Mouse (Mus musculus) heart, embryonic 16.5 days (tissue): ENCODE measurements around the gene Rnf130. TPM values are rescaled to one million over a fixed set of nuclear protein-coding genes. Genes with fewer than 3 reads are reported as not detected.

Source experiments
- ATAC-seq: fragments of 200-750 bp; cut with Nextera tagmentation; replicated peaks from 2 replicates; pipeline ENCODE4 v1.8.0; 2017; ENCODE audit warnings: moderate number of reproducible peaks; ENCODE audit not compliant: insufficient read depth, low FRiP score; ENCODE audit errors: extremely low read depth
- H3K27ac ChIP-seq: fragments of 300-500 bp; sonication (generic); 2 replicates; pipeline ENCODE4 v1.5.1; 2014; ENCODE audit warnings: mild to moderate bottlenecking, low read length, control low read depth, moderate library complexity
- H3K27me3 ChIP-seq: fragments of 300-500 bp; sonication (generic); 2 replicates; pipeline ENCODE4 v1.6.1; 2014; ENCODE audit warnings: low read length, mixed read lengths; ENCODE audit not compliant: control insufficient read depth, insufficient read depth
- H3K36me3 ChIP-seq: fragments of 300-500 bp; sonication (generic); 2 replicates; pipeline ENCODE4 v1.6.1; 2014; ENCODE audit not compliant: control insufficient read depth, insufficient read depth
- H3K4me1 ChIP-seq: fragments of 300-500 bp; sonication (generic); 2 replicates; pipeline ENCODE4 v1.6.1; 2014; ENCODE audit warnings: low read length, mixed read lengths; ENCODE audit not compliant: control insufficient read depth, insufficient read depth
- H3K4me2 ChIP-seq: fragments of 300-500 bp; sonication (generic); 2 replicates; pipeline ENCODE4 v1.6.1; 2014; ENCODE audit warnings: low read depth, mild to moderate bottlenecking, control low read depth, low read length
- H3K4me3 ChIP-seq: fragments of 300-500 bp; sonication (generic); 2 replicates; pipeline ENCODE4 v1.5.1; 2014; ENCODE audit warnings: mild to moderate bottlenecking, control low read depth, low read length
- H3K9ac ChIP-seq: fragments of 300-500 bp; sonication (generic); 2 replicates; pipeline ENCODE4 v1.6.1; 2014; ENCODE audit warnings: low read length, control low read depth
- H3K9me3 ChIP-seq: fragments of 300-500 bp; sonication (generic); replicated peaks from 2 replicates; pipeline ENCODE4 v1.6.1; 2016; ENCODE audit warnings: low read length; ENCODE audit not compliant: control insufficient read depth
- WGBS: fragments of 180-500 bp; shearing (Covaris S2); extraction: QIAGEN DNeasy Blood & Tissue Kit; methylation state at CpG from one replicate; pipeline ENCODE4 v1.1.7; 2014; 5-methylcytosine and 5-hydroxymethylcytosine counted together
- polyA plus RNA-seq: library from polyadenylated mRNA; unstranded; fragments of >200 nt; fragmentation: Nextera tagmentation; extraction: Ambion mirVana; gene quantifications from 2 replicates; pipeline ENCODE4 v1.2.1, GENCODE M21; 2015

Rnf130 gene
- polyA plus RNA-seq, 1 experiment from 2014 or later = 31.8 TPM

GRCm38 (mm10) chr11:50016503-50016902, 8.6 kb upstream of the Rnf130 start:
- H3K4me1 ChIP-seq = peaks cover 14% of the 10 kb centered on the region
- no peak for ATAC-seq
- H3K27ac ChIP-seq = peak overlapping the region; percentile 74
- H3K4me2 ChIP-seq = peak overlapping the region; percentile 1; the same call in 1 of the 2 replicates
- H3K4me3 ChIP-seq = no peak overlapping the region
- no peaks in the 10 kb centered on the region for H3K36me3 ChIP-seq
- H3K9me3 ChIP-seq = no peaks in the 10 kb centered on the region
- WGBS = 48% methylated on average over 5 of the region's 5 CpGs
- H3K9ac ChIP-seq = no peak overlapping the region
- H3K27me3 ChIP-seq = no peaks in the 10 kb centered on the region

GRCm38 (mm10) chr11:50017511-50017910, 7.6 kb upstream of the Rnf130 start:
- Histone ChIP-seq H3K9me3 (no peaks in the 10 kb centered on the region), H3K27me3 (no peaks in the 10 kb centered on the region), H3K36me3 (no peaks in the 10 kb centered on the region), H3K4me2 (no peak overlapping the region), H3K4me1 (peaks cover 14% of the 10 kb centered on the region), H3K4me3 (no peak overlapping the region), H3K27ac (no peak overlapping the region), H3K9ac (no peak overlapping the region)
- WGBS = 72% methylated on average over 7 of the region's 7 CpGs
- no peak for ATAC-seq

GRCm38 (mm10) chr11:50018848-50019247, 6.3 kb upstream of the Rnf130 start:
- H3K4me2 ChIP-seq = no peak overlapping the region
- H3K9ac ChIP-seq = no peak overlapping the region
- no peaks in the 10 kb centered on the region for H3K9me3 ChIP-seq
- H3K27me3 ChIP-seq = no peaks in the 10 kb centered on the region
- no peaks in the 10 kb centered on the region for H3K36me3 ChIP-seq
- no peak overlapping the region for H3K4me3 ChIP-seq
- no peak overlapping the region for H3K27ac ChIP-seq
- no peak for ATAC-seq
- peaks cover 14% of the 10 kb centered on the region for H3K4me1 ChIP-seq

- 84% methylated on average over 3 of the region's 3 CpGs for WGBS
- no peaks in the 10 kb centered on the region for H3K27me3 ChIP-seq
- H3K9ac ChIP-seq = no peak overlapping the region
- no peak for ATAC-seq
- H3K4me1 ChIP-seq = peaks cover 13% of the 10 kb centered on the region
- no peak overlapping the region for H3K27ac ChIP-seq
- no peaks in the 10 kb centered on the region for H3K36me3 ChIP-seq
- H3K4me3 ChIP-seq = no peak overlapping the region
- no peaks in the 10 kb centered on the region for H3K9me3 ChIP-seq
- H3K4me2 ChIP-seq = no peak overlapping the region
Observed at GRCm38 (mm10) chr11:50022085-50022484, 3.1 kb upstream of the Rnf130 start.

GRCm38 (mm10) chr11:50024445-50024832, 707 bp upstream of the Rnf130 start:
- no peaks in the 10 kb centered on the region for H3K27me3 ChIP-seq
- peak overlapping the region; percentile 91 for H3K4me3 ChIP-seq
- H3K4me2 ChIP-seq = peak overlapping the region; percentile 88
- H3K4me1 ChIP-seq = peaks cover 14% of the 10 kb centered on the region
- peak overlapping the region; percentile 97 for H3K9ac ChIP-seq
- H3K36me3 ChIP-seq = no peaks in the 10 kb centered on the region
- H3K27ac ChIP-seq = no peak overlapping the region; the same call in 1 of the 2 replicates
- 0 out of 2 replicates have a peak, but pooled peaks have one; percentile 1 for ATAC-seq
- 55% methylated on average over 6 of the region's 6 CpGs for WGBS
- H3K9me3 ChIP-seq = no peaks in the 10 kb centered on the region

GRCm38 (mm10) chr11:50025721-50026520, 775 bp downstream of the Rnf130 start:
- Histone ChIP-seq H3K4me3 (peak overlapping the region; percentile 91), H3K4me1 (peaks cover 14% of the 10 kb centered on the region), H3K4me2 (peak overlapping the region; percentile 88), H3K36me3 (no peaks in the 10 kb centered on the region), H3K9me3 (no peaks in the 10 kb centered on the region), H3K9ac (peak overlapping the region; percentile 97), H3K27me3 (no peaks in the 10 kb centered on the region), H3K27ac (peak overlapping the region; percentile 93)
- no peak for ATAC-seq
- WGBS = 9% methylated on average over 24 of the region's 24 CpGs

GRCm38 (mm10) chr11:50026521-50027090, 1.5 kb downstream of the Rnf130 start:
- Histone ChIP-seq H3K4me1 (peaks cover 14% of the 10 kb centered on the region), H3K4me2 (peak overlapping the region; percentile 88), H3K4me3 (peak overlapping the region; percentile 91), H3K9me3 (no peaks in the 10 kb centered on the region), H3K27ac (no peak overlapping the region), H3K27me3 (no peaks in the 10 kb centered on the region), H3K9ac (peak overlapping the region; percentile 97), H3K36me3 (no peaks in the 10 kb centered on the region)
- no peak for ATAC-seq
- WGBS = 40% methylated on average over 3 of the region's 3 CpGs

- Histone ChIP-seq H3K36me3 (no peaks in the 10 kb centered on the region), H3K27me3 (no peaks in the 10 kb centered on the region), H3K9ac (no peak overlapping the region), H3K4me1 (peaks cover 14% of the 10 kb centered on the region), H3K9me3 (no peaks in the 10 kb centered on the region), H3K4me2 (no peak overlapping the region), H3K4me3 (no peak overlapping the region), H3K27ac (no peak overlapping the region)
- no peak for ATAC-seq
Observed at GRCm38 (mm10) chr11:50028416-50028815, 3.3 kb downstream of the Rnf130 start.

- Histone ChIP-seq H3K4me3 (no peak overlapping the region), H3K36me3 (no peaks in the 10 kb centered on the region), H3K27me3 (no peaks in the 10 kb centered on the region), H3K4me2 (no peak overlapping the region), H3K27ac (no peak overlapping the region), H3K9ac (no peak overlapping the region), H3K4me1 (peaks cover 7% of the 10 kb centered on the region; the same call in 1 of the 2 replicates), H3K9me3 (no peaks in the 10 kb centered on the region)
- no peak for ATAC-seq
Observed at GRCm38 (mm10) chr11:50034155-50034554, 9.0 kb downstream of the Rnf130 start.
